In the genomic region with DNA sequence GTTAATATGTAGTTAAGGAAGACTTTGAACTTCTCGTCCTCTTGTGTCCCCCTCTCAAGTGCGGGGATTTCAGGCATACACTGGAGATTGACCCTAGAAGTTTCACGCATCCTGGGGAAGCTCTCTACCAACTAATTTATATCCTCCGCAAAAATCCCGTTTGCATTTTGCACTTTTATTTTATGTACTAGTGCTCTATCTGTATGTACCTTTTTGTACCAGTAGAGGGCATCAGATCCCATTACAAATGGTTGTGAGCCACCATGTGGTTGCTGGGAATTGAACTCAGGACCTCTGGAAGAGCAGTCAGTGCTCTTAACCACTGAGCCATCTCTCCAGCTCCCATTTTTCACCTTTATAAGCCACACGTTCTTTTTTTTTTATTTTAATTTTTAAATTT, we compare ENCODE assay signal across 6 mouse cellular contexts. TPM values are rescaled to one million over a fixed set of nuclear protein-coding genes. Genes with fewer than 3 reads are reported as not detected.
"Had no signal": no experiment of that assay in that cellular context is flagged by ENCODE, and none has a peak within 500 bp of the region (broad histone marks: within the 10 kb centered on the region; RNA-seq: fewer than 3 reads in every experiment).

No protein-coding gene starts in this region.

RNA-seq across cellular contexts. Expression of a gene that starts 4.7 kb away (rescaled TPM):
- total RNA-seq: layer of hippocampus, postnatal 10 days; left cerebral cortex, postnatal 14 days; left cerebral cortex, postnatal 4 days had no signal
- polyA plus RNA-seq: limb, embryonic 12.5 days; midbrain, embryonic 13.5 days; neural tube, embryonic 14.5 days had no signal
